Mouse (Mus musculus): ENCODE measurements at regions not wholly inside any gene's neighbourhood (a gene's known extent, or its start where the extent isn't known, plus 50 kb on each side); places are given as distances from the start of the nearest gene placed in this dataset.

- TF ChIP-seq GATA1 (IDR thresholded peaks at IDR 0.05; ENCODE audit: borderline replicate concordance, low read length) (no peak), FLI1 (IDR thresholded peaks at IDR 0.05; ENCODE audit: low read length) (no peak)
Measured at GRCm38 (mm10) chr4:140355144-140355550, 108.6 kb upstream of the Igsf21 start.

Data from megakaryocyte, embryonic 14.5 days (primary cell).